Mouse (Mus musculus) heart, embryonic 10.5 days (tissue): Measurements from ENCODE around the gene Ptch1. TPM values are rescaled to one million over a fixed set of nuclear protein-coding genes. Genes with fewer than 3 reads are reported as not detected.

Experiments used
- DNase-seq: peaks from one replicate; pipeline ENCODE4 v3.0.0-alpha.2; 2017; ENCODE audit warnings: low spot score
- H3K27ac ChIP-seq: fragments of 300-500 bp; sonication (generic); 2 replicates; pipeline ENCODE4 v1.5.1; 2016; ENCODE audit warnings: mild to moderate bottlenecking
- H3K27me3 ChIP-seq: fragments of 300-500 bp; sonication (generic); 2 replicates; pipeline ENCODE4 v1.6.1; 2016; ENCODE audit warnings: mild to moderate bottlenecking; ENCODE audit not compliant: poor library complexity, insufficient read depth, severe bottlenecking
- H3K36me3 ChIP-seq: fragments of 300-500 bp; sonication (generic); 2 replicates; pipeline ENCODE4 v1.6.1; 2016; ENCODE audit warnings: mild to moderate bottlenecking, moderate library complexity
- H3K4me1 ChIP-seq: fragments of 300-500 bp; sonication (generic); 2 replicates; pipeline ENCODE4 v1.6.1; 2016; ENCODE audit warnings: mild to moderate bottlenecking
- H3K4me3 ChIP-seq: fragments of 300-500 bp; sonication (generic); 2 replicates; pipeline ENCODE4 v1.5.1; 2016; ENCODE audit warnings: mild to moderate bottlenecking, moderate library complexity
- H3K9me3 ChIP-seq: fragments of 300-500 bp; sonication (generic); 2 replicates; pipeline ENCODE4 v1.6.1; 2016; ENCODE audit warnings: mild to moderate bottlenecking, moderate library complexity
- WGBS: fragments of 180-500 bp; shearing (Covaris S2); methylation state at CpG from one replicate; pipeline ENCODE4 v1.1.7; 2016; 5-methylcytosine and 5-hydroxymethylcytosine counted together
- polyA plus RNA-seq: library from polyadenylated mRNA; unstranded; fragments of >200 nt; fragmentation: Nextera tagmentation; extraction: Ambion mirVana; gene quantifications from 2 replicates; pipeline ENCODE4 v1.2.1, GENCODE M21; 2016

The Ptch1 gene
- polyA plus RNA-seq, 1 experiment from 2014 or later, result 16.9 TPM

GRCm38 (mm10) chr13:63524608-63525570 lies 48.5 kb downstream of the Ptch1 start:
- Histone ChIP-seq H3K4me3 (no peak overlapping the region), H3K9me3 (no peaks in the 10 kb centered on the region), H3K36me3 (peaks cover 96% of the 10 kb centered on the region), H3K27me3 (no peaks in the 10 kb centered on the region), H3K27ac (no peak overlapping the region), H3K4me1 (peaks cover 23% of the 10 kb centered on the region)
- WGBS, result 84% methylated on average over 25 of the region's 25 CpGs
- DNase-seq, result no peak

- H3K36me3 ChIP-seq, result peaks cover 96% of the 10 kb centered on the region
- peaks cover 17% of the 10 kb centered on the region for H3K4me1 ChIP-seq
These were observed 49.3 kb downstream of the Ptch1 start for GRCm38 (mm10) chr13:63524061-63524460.

GRCm38 (mm10) chr13:63522832-63523231 lies 50.6 kb downstream of the Ptch1 start:
- Histone ChIP-seq H3K9me3 (no peaks in the 10 kb centered on the region), H3K27ac (no peak overlapping the region), H3K27me3 (no peaks in the 10 kb centered on the region), H3K36me3 (peaks cover 96% of the 10 kb centered on the region), H3K4me3 (no peak overlapping the region), H3K4me1 (peaks cover 4% of the 10 kb centered on the region; the same call in 1 of the 2 replicates)
- no peak for DNase-seq
- WGBS, result 75% methylated on average over 10 of the region's 10 CpGs

More at GRCm38 (mm10) chr13:63524061-63524460, 49.3 kb downstream of the Ptch1 start:
- no peak overlapping the region for H3K27ac ChIP-seq
- H3K9me3 ChIP-seq, result no peaks in the 10 kb centered on the region
- WGBS, result 92% methylated on average over 2 of the region's 2 CpGs
- H3K4me3 ChIP-seq, result no peak overlapping the region
- no peak for DNase-seq
- no peaks in the 10 kb centered on the region for H3K27me3 ChIP-seq

GRCm38 (mm10) chr13:63520110-63520509 lies 53.3 kb downstream of the Ptch1 start:
- peaks cover 96% of the 10 kb centered on the region for H3K36me3 ChIP-seq
- WGBS, result 91% methylated on average over 6 of the region's 6 CpGs
- H3K4me1 ChIP-seq, result no peaks in the 10 kb centered on the region
- no peaks in the 10 kb centered on the region for H3K9me3 ChIP-seq
- H3K27ac ChIP-seq, result no peak overlapping the region
- no peak overlapping the region for H3K4me3 ChIP-seq
- no peaks in the 10 kb centered on the region for H3K27me3 ChIP-seq
- no peak for DNase-seq

GRCm38 (mm10) chr13:63516535-63516934 lies 56.9 kb downstream of the Ptch1 start:
- H3K4me3 ChIP-seq, result no peak overlapping the region
- DNase-seq, result no peak
- no peaks in the 10 kb centered on the region for H3K27me3 ChIP-seq
- no peak overlapping the region for H3K27ac ChIP-seq
- WGBS, result 87% methylated on average over 2 of the region's 2 CpGs
- no peaks in the 10 kb centered on the region for H3K9me3 ChIP-seq
- peaks cover 96% of the 10 kb centered on the region for H3K36me3 ChIP-seq
- H3K4me1 ChIP-seq, result peaks cover 20% of the 10 kb centered on the region

GRCm38 (mm10) chr13:63515542-63515941 lies 57.9 kb downstream of the Ptch1 start:
- no peak for DNase-seq
- WGBS, result 87% methylated on average over 5 of the region's 5 CpGs
- Histone ChIP-seq H3K27me3 (no peaks in the 10 kb centered on the region), H3K36me3 (peaks cover 100% of the 10 kb centered on the region), H3K27ac (no peak overlapping the region), H3K9me3 (no peaks in the 10 kb centered on the region), H3K4me1 (peaks cover 20% of the 10 kb centered on the region), H3K4me3 (no peak overlapping the region)

GRCm38 (mm10) chr13:63514931-63515360 lies 58.5 kb downstream of the Ptch1 start:
- Histone ChIP-seq H3K4me1 (peaks cover 20% of the 10 kb centered on the region), H3K27me3 (no peaks in the 10 kb centered on the region), H3K27ac (no peak overlapping the region), H3K9me3 (no peaks in the 10 kb centered on the region), H3K4me3 (no peak overlapping the region), H3K36me3 (peaks cover 100% of the 10 kb centered on the region)
- 74% methylated on average over 8 of the region's 8 CpGs for WGBS
- DNase-seq, result no peak

- H3K9me3 ChIP-seq, result no peaks in the 10 kb centered on the region
- H3K27me3 ChIP-seq, result no peaks in the 10 kb centered on the region
- peaks cover 98% of the 10 kb centered on the region for H3K36me3 ChIP-seq
- H3K4me3 ChIP-seq, result no peak overlapping the region
- no peak for DNase-seq
- WGBS, result 92% methylated on average over 26 of the region's 26 CpGs
- H3K4me1 ChIP-seq, result peaks cover 20% of the 10 kb centered on the region
- no peak overlapping the region for H3K27ac ChIP-seq
These were observed 59.9 kb downstream of the Ptch1 start for GRCm38 (mm10) chr13:63513374-63514098.

GRCm38 (mm10) chr13:63512411-63512810 lies 61.0 kb downstream of the Ptch1 start:
- H3K36me3 ChIP-seq, result peaks cover 98% of the 10 kb centered on the region
- peak overlapping the region; percentile 10; the same call in 1 of the 2 replicates for H3K27ac ChIP-seq
- no peaks in the 10 kb centered on the region for H3K9me3 ChIP-seq
- H3K4me1 ChIP-seq, result peaks cover 20% of the 10 kb centered on the region
- H3K27me3 ChIP-seq, result no peaks in the 10 kb centered on the region
- 51% methylated on average over 6 of the region's 6 CpGs for WGBS
- no peak for DNase-seq
- H3K4me3 ChIP-seq, result no peak overlapping the region

GRCm38 (mm10) chr13:63507821-63508220 lies 65.6 kb downstream of the Ptch1 start:
- Histone ChIP-seq H3K4me1 (peaks cover 12% of the 10 kb centered on the region), H3K9me3 (no peaks in the 10 kb centered on the region), H3K36me3 (peaks cover 57% of the 10 kb centered on the region), H3K27ac (no peak overlapping the region), H3K4me3 (no peak overlapping the region), H3K27me3 (no peaks in the 10 kb centered on the region)
- DNase-seq, result no peak
- 88% methylated on average over 5 of the region's 5 CpGs for WGBS

- 87% methylated on average over 6 of the region's 6 CpGs for WGBS
- Histone ChIP-seq H3K27ac (no peak overlapping the region; the same call in 1 of the 2 replicates), H3K4me1 (peaks cover 4% of the 10 kb centered on the region; the same call in 1 of the 2 replicates), H3K4me3 (no peak overlapping the region), H3K27me3 (no peaks in the 10 kb centered on the region), H3K9me3 (no peaks in the 10 kb centered on the region), H3K36me3 (peaks cover 50% of the 10 kb centered on the region)
- no peak for DNase-seq
These were observed 66.3 kb downstream of the Ptch1 start for GRCm38 (mm10) chr13:63507001-63507556.

GRCm38 (mm10) chr13:63506364-63506763 lies 67.0 kb downstream of the Ptch1 start:
- WGBS, result 76% methylated on average over 1 of the region's 1 CpGs
- no peak for DNase-seq

More at GRCm38 (mm10) chr13:63506364-63506763, 67.0 kb downstream of the Ptch1 start:
- no peaks in the 10 kb centered on the region for H3K4me1 ChIP-seq
- H3K9me3 ChIP-seq, result no peaks in the 10 kb centered on the region
- H3K27me3 ChIP-seq, result no peaks in the 10 kb centered on the region
- H3K4me3 ChIP-seq, result no peak overlapping the region
- H3K27ac ChIP-seq, result no peak overlapping the region
- H3K36me3 ChIP-seq, result peaks cover 43% of the 10 kb centered on the region
